Mouse (Mus musculus) testis, adult 2 months (tissue): ENCODE results near the gene Nrg3. TPM values are rescaled to one million over a fixed set of nuclear protein-coding genes. Genes with fewer than 3 reads are reported as not detected.
"Not testable (repeated sequence)": the region's sequence is repeated elsewhere in the genome, so short reads cannot be mapped to it uniquely, and the experiment has no call there.

Source experiments
- H3K27ac ChIP-seq: fragments of 200-500 bp; 2 replicates; pipeline ENCODE4 v1.5.1; 2012; ENCODE audit warnings: low read depth, low read length; ENCODE audit not compliant: control insufficient read depth, insufficient read depth
- H3K27me3 ChIP-seq: fragments of 200-500 bp; 2 replicates; pipeline ENCODE4 v1.6.1; 2012; ENCODE audit warnings: mild to moderate bottlenecking, low read length, moderate library complexity; ENCODE audit not compliant: control insufficient read depth, insufficient read depth
- H3K36me3 ChIP-seq: fragments of 200-500 bp; 2 replicates; pipeline ENCODE4 v1.6.1; 2012; ENCODE audit warnings: mild to moderate bottlenecking, low read length; ENCODE audit not compliant: control insufficient read depth, insufficient read depth
- H3K4me1 ChIP-seq: fragments of 200-500 bp; 2 replicates; pipeline ENCODE4 v1.6.1; 2012; ENCODE audit warnings: low read length; ENCODE audit not compliant: control insufficient read depth, insufficient read depth
- H3K4me3 ChIP-seq: fragments of 200-500 bp; 2 replicates; pipeline ENCODE4 v1.5.1; 2012; ENCODE audit warnings: low read depth, mild to moderate bottlenecking, low read length, moderate library complexity, mixed read lengths; ENCODE audit not compliant: control insufficient read depth
- CTCF ChIP-seq: fragments of 200-500 bp; IDR thresholded peaks from 2 replicates; pipeline ENCODE4 v1.5.1; 2012; ENCODE audit warnings: low read depth, mild to moderate bottlenecking, inconsistent platforms, low read length, moderate library complexity; ENCODE audit not compliant: control insufficient read depth, insufficient read depth, insufficient replicate concordance
- POLR2A ChIP-seq: fragments of 200-500 bp; IDR thresholded peaks from 2 replicates; pipeline ENCODE4 v1.6.1; 2012; ENCODE audit warnings: low read depth, mild to moderate bottlenecking, inconsistent platforms, low read length, moderate library complexity; ENCODE audit not compliant: control insufficient read depth
- polyA plus RNA-seq: library from polyadenylated mRNA; depleted of rRNA; stranded (reverse); fragments of >200 nt; gene quantifications from 2 replicates; pipeline ENCODE4 v1.2.3, GENCODE M21; 2012

Gene Nrg3
- polyA plus RNA-seq, 1 experiment: 0.21 TPM

DNA sequence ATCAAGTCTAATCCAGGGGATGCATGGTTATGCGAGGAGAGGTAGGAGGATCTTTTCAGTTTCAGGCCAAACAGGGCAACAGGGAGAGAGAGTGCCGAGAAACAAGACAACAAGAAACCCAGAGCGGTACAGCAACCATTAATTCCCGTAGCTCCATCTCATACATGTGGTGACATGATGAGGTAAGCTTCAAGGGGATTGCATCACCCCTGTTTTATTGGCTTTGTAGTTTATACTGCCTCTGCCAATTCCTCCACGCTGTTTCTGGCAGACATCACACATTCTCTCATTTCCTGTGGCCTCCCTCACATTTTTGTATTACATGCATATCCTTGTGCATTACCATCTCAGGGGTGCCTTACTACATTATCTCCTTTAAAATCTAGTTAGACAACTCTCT is 280.9 kb downstream of the Nrg3 start:
- Histone ChIP-seq H3K4me1 (no peaks in the 10 kb centered on the region), H3K36me3 (no peaks in the 10 kb centered on the region), H3K4me3 (no peak overlapping the region), H3K27ac (no peak overlapping the region), H3K27me3 (no peaks in the 10 kb centered on the region)
- TF ChIP-seq POLR2A: no peak
- TF ChIP-seq CTCF: no peak

DNA sequence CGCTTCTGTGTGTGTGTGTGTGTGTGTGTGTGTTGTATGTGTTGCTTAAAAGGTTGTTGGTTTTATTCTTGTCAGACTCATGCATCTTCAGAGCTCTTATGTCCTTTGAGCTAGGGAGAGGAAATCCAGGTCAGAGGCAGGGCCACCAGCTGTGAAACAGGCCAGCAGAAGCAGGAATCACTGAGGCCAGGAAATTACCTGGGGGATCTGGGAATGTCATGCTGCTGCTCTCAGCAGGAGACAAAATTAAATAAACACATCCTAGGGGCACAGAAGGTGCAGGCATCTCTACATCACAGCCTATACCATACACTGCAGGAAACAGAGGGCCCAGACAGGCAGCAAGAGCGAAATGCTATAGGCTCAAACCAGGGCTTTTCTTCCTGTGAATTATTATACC is 299.2 kb downstream of the Nrg3 start:
- Histone ChIP-seq H3K27me3 (no peaks in the 10 kb centered on the region), H3K27ac (no peak overlapping the region), H3K4me1 (no peaks in the 10 kb centered on the region), H3K4me3 (no peak overlapping the region), H3K36me3 (no peaks in the 10 kb centered on the region)
- TF ChIP-seq CTCF: no peak
- TF ChIP-seq POLR2A: no peak

DNA sequence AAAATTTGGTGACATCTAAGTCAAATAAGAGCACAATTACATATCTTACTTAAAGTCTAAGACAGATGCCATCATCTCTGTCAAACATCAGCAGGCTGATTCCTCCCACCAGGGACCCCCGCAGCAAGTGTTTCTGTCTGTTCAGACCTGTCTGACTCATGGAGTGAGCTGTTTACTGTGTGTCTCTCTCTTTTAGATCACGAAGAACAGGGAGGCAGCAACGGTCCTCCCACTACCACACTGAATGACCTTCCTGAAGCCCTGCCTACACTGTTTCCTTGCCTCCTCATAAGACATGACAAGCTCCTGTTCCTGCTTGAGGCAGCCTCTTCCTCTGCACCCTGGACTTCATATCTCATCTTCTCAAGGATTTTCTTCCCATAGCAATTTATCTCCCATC is 312.7 kb downstream of the Nrg3 start:
- H3K27ac ChIP-seq: no peak overlapping the region
- no peak overlapping the region for H3K4me3 ChIP-seq
- TF ChIP-seq POLR2A (no peak), CTCF (no peak)
- H3K36me3 ChIP-seq: no peaks in the 10 kb centered on the region
- no peaks in the 10 kb centered on the region for H3K4me1 ChIP-seq
- no peaks in the 10 kb centered on the region for H3K27me3 ChIP-seq

DNA sequence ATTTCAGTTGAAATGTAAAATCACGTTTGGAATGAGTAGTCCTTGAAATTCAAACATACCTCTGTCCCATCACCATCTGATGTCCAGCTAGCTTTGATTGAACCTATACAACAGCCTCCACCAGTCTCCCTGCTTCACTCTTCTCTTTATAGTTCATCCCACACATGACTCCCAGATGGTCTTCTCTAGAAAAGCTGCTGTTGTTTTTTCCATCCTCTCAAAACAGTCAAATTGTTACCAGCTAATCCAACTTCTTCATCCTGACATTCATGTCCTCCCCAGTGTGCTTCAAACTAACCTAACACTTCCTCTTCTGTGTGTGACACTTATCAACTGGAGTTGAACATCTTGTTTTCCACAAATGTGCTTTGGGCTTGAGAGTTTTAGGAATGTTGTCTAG is 317.4 kb downstream of the Nrg3 start:
- no peak overlapping the region for H3K27ac ChIP-seq
- no peaks in the 10 kb centered on the region for H3K36me3 ChIP-seq
- no peaks in the 10 kb centered on the region for H3K27me3 ChIP-seq
- H3K4me1 ChIP-seq: no peaks in the 10 kb centered on the region
- TF ChIP-seq POLR2A: no peak
- no peak for TF ChIP-seq CTCF
- H3K4me3 ChIP-seq: no peak overlapping the region

DNA sequence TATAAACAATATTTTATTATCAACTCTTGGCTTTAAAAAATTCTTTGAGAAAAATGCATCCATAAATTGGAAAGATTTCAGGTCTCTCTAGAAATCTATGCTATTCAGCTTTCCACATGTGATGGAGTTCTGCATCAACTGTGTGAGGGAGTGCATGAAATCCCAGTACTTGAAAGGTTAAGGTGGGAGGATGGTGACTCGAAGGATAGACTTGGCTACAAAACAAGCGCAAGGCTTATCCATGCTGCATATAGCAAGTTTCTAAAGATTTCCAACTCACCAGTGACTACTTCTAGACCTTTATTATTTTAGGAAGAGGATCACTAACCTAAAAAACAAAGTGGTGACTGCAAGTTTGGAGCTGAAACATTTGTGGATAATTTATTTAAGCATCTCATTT is 343.1 kb downstream of the Nrg3 start:
- H3K27ac ChIP-seq: no peak overlapping the region
- H3K4me3 ChIP-seq: no peak overlapping the region
- H3K4me1 ChIP-seq: no peaks in the 10 kb centered on the region
- no peaks in the 10 kb centered on the region for H3K27me3 ChIP-seq
- no peak for TF ChIP-seq CTCF
- TF ChIP-seq POLR2A: no peak
- H3K36me3 ChIP-seq: no peaks in the 10 kb centered on the region

DNA sequence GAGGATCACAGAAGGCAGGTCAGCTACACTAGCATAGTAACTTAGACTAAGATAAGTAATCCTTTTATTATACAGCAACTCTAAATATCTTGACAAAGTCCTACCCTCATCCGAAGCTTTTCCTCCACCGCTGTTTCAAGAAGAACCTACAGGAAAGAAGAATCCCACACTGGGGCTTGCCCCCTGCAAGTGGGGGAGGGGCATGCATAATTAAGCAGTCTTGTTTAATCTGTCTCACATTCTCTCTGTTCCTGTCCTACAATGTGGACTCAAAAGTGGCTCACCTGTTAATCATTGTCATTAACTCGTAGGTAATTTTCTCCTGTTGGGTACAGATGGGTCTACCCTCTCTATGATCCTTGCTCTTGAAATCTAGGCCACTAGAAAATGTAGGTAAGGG is 354.9 kb downstream of the Nrg3 start:
- Histone ChIP-seq H3K4me1 (no peaks in the 10 kb centered on the region), H3K27ac (no peak overlapping the region), H3K27me3 (no peaks in the 10 kb centered on the region), H3K4me3 (no peak overlapping the region), H3K36me3 (no peaks in the 10 kb centered on the region)
- TF ChIP-seq POLR2A (no peak), CTCF (no peak)

DNA sequence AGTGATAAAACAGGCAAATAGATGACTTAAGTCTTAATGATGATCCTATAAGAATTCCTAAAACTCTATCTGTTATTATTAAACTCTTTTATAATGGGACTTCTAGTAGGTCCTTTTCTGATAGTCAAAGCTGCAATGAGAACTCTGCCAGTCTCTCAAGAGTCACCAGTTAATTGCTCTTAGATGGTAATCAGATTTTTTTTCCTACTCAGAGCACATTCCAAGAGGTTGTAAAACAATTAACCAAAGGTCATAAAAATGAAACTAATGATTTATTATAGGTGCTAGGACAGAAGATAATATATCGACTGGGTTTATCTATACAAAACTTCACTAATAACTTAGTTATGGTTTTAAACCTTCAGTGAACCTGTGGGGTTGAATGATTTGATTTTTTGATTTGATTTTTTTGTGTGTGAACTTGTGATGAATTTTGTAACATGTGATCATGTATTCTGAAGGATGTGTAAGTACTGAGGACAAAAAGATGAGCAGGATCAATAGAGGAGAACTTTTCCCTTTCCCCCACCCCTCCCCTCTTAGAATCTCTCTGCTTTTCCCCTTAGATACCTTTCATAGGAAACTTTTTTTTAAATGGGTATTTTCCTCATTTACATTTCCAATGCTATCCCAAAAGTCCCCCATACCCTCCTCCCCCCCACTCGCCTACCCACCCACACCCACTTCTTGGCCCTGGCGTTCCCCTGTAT is 356.2 kb downstream of the Nrg3 start:
- H3K36me3 ChIP-seq, H3K27me3 ChIP-seq, H3K27ac ChIP-seq, H3K4me3 ChIP-seq, H3K4me1 ChIP-seq: not testable (repeated sequence)

DNA sequence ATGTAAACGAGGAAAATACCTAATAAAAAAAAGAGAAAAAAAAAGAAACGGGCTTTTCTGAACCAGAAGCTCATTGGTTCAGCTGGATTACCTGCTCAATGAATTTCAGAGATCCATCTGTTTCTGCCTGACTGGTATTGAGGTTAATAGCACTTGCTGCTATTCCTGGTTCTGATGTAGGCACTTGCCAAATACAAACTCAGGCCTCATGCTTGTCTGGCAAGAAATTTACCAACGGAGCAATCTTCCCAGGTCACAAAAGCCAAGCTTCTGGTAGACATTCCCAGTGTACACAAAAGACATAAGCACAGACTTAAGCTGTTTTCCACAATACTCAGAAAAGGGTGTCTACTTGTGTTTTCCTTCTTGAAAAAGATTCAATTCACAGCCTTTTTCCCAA is 363.3 kb downstream of the Nrg3 start:
- H3K4me1 ChIP-seq: no peaks in the 10 kb centered on the region
- H3K27ac ChIP-seq: no peak overlapping the region
- H3K4me3 ChIP-seq: no peak overlapping the region
- TF ChIP-seq POLR2A (no peak), CTCF (no peak)
- no peaks in the 10 kb centered on the region for H3K36me3 ChIP-seq
- H3K27me3 ChIP-seq: no peaks in the 10 kb centered on the region
